Mouse (Mus musculus): ENCODE data around the gene Rbfox2.
A peak's percentile ranks its signal among the peaks of the same experiment; 100 is the strongest.

Rbfox2 gene

DNA sequence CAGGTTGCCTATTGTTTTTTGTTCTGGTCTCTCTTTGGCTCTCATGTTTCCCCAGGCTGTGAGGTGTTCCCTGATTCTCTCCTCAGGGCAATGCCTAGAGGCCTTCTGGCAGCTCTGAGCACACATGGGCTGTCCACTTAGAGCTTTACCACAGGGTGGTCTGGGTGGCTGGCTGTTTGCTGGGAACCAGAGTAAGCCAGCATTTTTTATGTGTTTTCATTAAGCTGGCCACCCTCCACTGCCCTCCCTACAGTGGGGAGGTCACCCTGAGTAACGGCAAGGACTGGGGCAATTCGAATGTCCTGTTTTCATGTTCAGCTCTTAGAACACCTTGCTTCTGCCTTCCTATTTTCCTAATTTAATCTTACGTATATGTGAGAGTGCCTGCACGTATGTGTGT is 24.6 kb upstream of the Rbfox2 start:
- no peak for DNase-seq (ENCODE audit: low spot score in 2 of 2)

GRCm38 (mm10) chr15:77329681-77330180 is 22.9 kb upstream of the Rbfox2 start:
- DNase-seq (ENCODE audit: low spot score in 2 of 2), result no peak

DNA sequence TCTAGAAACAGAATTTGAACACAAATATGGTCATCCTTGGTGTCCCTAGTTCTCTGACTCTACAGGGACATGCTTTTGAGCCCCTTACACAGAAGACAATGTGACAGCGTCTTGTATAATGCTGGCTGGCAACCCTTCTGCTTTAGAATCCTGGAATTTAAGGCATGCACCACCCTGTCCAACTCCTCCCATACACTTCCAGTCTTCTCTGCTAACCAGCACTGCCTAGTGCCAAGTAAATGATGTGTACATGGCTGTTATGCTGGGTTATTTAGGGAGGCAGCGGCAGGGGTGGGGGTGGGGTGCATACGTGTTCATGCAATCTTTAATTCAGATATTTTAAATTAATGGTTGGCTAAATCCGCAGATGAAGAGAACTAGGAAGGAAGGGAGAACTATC is 19.6 kb upstream of the Rbfox2 start:
- no peak for DNase-seq (ENCODE audit: low spot score in 2 of 2)

DNA sequence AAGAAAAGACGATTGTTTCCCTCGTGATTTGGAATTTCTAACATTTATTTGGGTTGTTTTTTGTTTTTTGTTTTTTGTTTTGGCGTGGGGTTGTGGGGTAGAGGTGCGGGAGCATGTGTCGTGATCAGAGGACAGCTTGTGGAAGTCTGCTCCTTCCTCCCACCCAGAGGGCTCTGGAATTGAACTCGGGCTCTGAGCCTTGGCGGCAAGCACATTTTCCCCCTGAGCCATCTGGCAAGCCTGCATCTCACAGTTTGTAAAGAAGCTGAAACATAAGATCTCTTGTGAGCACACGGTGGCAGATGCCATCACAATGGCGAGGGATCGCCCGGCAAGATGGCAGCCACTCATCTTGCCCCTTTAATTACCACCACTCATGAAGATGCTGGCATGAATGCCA is 17.6 kb upstream of the Rbfox2 start:
- no peak for DNase-seq (ENCODE audit: low spot score in 2 of 2)

- no peak for DNase-seq (ENCODE audit: low spot score in 2 of 2)
Measured at GRCm38 (mm10) chr15:77323226-77323625, 16.4 kb upstream of the Rbfox2 start.

DNA sequence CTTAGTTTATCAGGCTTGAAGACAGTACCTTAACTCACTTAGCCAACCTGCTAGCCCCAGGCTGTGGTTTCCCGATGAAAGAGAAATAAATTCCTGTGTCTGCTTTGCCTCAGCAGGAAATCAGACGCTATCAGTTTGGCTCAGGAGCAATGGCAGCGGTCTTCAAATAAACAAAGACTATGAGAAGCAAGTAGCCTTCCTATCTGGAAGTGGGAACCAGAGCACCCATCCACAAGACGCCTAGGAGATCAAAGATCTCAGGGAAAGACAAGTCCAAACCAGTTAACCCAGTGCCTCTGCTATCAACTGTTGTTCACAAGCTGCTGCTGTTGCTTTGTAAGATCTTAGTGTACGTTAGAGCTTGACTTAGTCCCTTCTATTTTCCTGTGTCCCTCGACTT is 6.9 kb upstream of the Rbfox2 start:
- no peak for DNase-seq (ENCODE audit: low spot score in 2 of 2)

DNA sequence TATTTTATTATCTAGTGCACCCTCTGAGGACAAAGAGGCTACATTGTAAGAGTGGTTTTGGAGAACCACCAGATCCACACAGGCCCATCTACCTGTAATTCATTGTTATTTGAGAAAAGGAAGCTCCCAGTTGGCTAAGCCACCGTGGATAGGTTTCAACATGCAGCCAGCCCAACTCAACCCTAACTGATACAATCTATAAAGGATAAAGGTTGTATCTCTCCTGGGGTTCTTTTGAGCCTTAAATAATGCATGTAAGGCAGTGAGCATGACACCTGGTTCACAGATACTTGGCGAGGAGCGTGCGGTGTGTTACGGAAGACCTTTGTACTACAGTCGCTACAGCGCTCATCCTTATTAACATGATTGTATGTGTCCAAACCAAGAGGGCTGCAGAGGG is 6.0 kb upstream of the Rbfox2 start:
- no peak for DNase-seq (ENCODE audit: low spot score in 2 of 2)

DNA sequence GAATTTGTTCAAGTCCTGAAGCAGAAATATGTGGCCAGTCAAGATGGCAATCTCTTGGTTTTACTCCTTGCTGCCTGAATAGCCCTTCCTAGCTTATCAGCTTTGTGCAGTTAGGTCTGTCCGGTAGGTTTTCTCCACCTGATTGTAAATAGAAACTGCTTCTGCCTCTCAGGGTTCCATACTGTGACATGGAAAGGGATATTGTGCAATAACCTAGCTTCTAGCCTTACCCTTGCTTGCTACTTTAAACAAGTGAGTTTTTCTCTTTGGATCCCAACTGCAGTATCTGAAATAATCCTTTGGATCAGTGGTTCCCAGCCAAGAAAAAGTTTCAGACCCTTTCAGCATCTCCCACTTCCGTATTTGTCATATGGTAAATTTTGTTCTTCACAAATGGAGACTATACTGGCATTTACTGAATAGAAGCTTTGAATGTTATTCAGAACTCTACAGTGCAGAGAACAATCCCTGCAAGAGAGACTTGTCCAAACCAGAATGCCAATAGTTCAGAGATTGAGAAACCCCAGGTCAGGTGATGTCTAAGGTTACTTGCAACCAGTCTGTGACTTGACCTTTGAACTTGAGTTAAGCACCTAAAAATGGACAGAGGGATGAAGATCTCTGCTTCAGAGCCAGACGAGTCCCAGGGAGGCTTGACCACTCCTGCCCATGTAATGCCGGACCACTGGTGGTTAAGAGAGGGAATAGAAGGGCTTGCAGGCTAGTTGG is 1.1 kb upstream of the Rbfox2 start:
- no peak for DNase-seq (ENCODE audit: low spot score in 2 of 2)

DNA sequence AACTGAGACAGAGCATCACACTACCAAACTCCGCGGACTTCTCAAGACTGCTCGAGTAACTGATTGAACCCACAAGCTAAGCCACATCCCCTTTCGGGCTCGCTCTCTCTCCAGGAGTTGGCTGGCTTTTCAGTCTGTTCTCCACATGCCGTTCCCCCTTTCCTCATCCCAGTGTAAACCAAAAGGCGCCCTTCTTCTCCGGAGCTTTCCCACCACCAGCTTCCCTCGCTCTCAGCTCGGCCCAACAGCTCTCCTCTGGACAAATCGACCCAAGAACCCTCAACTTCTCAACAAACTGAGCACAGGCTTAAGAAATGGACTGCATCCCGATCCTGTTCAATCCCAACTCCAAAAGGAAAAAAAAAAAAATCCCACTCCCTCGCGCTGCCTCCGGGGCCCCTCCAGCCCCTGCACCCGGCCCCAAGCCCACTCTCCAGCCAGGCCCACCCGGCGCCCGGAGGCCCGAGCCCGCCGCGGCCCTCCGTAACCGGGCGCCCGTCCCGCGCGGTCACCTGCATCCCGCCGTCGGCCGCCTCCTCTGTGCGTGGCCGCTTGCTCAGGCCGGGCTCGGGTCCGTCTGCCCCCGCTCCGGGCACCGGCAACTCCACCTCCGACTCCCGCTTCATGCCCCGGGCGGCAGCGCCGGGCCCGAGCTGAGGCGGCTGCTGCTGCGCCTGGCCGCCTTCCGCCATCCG is 805 bp downstream of the Rbfox2 start:
- peak in 1 of 2 experiments; percentile 26 for DNase-seq (ENCODE audit: low spot score in 2 of 2)

- no peak for DNase-seq (ENCODE audit: low spot score in 2 of 2)
Measured at GRCm38 (mm10) chr15:77304960-77305359, 1.8 kb downstream of the Rbfox2 start.

DNA sequence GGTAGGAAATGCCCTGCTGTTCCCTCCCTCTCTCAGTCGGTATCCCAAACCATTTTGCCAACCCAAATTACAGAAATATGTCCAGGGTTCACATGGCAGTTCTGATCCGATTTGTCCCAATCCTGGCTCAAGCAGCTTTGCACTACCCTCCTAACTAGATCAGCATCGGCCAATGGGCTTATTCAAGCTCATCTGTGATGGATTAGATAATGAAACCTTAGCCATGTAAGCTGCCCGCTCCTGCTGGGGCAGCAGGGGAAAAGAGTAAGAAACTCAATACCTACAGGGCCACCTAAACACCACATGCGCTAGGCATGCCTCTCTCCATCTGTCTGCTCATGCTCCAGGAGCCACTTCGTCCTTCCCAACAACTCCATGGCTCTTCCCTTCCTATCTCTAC is 5.7 kb downstream of the Rbfox2 start:
- DNase-seq (ENCODE audit: low spot score in 2 of 2), result no peak

DNA sequence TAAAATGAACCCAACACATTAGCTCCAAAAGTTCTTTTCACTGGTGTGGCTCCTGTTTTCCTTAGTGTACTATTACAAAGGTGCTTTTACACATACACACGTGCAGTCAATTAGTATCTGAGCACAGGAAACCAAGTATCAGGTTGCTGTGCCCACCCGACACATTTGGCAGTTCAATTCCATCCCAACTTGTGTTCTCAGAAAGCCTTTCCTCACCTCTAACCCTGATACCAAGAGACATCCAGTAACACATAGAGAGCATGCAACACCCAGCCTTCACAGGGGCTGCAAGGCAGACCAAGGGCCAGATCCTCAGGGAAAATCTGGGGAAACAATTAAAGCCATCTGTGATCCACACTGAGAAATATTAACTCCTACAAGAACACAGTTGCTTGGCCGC is 8.2 kb downstream of the Rbfox2 start:
- no peak for DNase-seq (ENCODE audit: low spot score in 2 of 2)

DNA sequence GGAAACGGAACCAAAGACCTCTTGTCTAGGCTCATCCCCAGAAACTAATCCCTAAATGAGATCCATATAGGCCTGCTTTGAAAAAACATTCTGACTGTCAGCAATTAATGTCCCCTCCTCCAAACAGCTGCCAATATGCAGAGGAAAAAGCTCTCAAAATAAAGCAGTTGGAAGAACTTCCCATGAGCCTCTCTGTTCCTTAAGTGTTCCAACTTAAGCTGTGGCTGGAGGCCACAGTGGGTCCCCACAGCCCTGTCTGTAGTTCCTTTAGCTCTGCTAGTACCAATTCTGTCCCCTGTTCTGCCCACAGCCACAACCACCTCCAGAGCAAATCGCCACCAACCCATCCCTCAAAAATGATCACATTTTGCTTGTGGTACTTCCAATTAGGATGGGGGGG is 10.2 kb downstream of the Rbfox2 start:
- DNase-seq (ENCODE audit: low spot score in 2 of 2), result no peak

DNA sequence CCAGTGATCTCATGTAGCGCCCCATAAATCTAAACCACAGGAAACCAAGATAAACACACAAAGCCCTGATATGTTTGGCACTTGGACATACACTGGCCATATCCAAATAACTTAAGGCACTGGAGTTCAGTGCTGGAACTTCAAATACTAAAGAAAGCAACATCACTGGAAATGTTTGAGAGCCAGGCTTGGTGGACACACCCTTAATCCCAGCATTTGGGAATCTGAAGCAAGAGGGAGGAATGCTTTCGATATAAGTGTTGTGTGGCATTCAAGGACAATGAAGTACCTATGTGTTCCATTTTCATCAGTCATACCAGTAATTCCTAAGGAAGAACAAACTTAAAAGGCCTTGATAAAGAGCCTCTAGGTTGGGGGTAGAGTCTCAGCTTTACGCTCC is 13.3 kb downstream of the Rbfox2 start:
- DNase-seq (ENCODE audit: low spot score in 2 of 2), result no peak

- no peak for DNase-seq (ENCODE audit: low spot score in 2 of 2)
Measured at GRCm38 (mm10) chr15:77292381-77292780, 14.4 kb downstream of the Rbfox2 start.

GRCm38 (mm10) chr15:77291471-77291870 is 15.3 kb downstream of the Rbfox2 start:
- no peak for DNase-seq (ENCODE audit: low spot score in 2 of 2)

- no peak for DNase-seq (ENCODE audit: low spot score in 2 of 2)
Measured at GRCm38 (mm10) chr15:77290352-77290751, 16.5 kb downstream of the Rbfox2 start.

- no peak for DNase-seq (ENCODE audit: low spot score in 2 of 2)
Measured at GRCm38 (mm10) chr15:77280130-77280529, 26.7 kb downstream of the Rbfox2 start.

GRCm38 (mm10) chr15:77278825-77279224 is 28.0 kb downstream of the Rbfox2 start:
- DNase-seq (ENCODE audit: low spot score in 2 of 2), result no peak

DNA sequence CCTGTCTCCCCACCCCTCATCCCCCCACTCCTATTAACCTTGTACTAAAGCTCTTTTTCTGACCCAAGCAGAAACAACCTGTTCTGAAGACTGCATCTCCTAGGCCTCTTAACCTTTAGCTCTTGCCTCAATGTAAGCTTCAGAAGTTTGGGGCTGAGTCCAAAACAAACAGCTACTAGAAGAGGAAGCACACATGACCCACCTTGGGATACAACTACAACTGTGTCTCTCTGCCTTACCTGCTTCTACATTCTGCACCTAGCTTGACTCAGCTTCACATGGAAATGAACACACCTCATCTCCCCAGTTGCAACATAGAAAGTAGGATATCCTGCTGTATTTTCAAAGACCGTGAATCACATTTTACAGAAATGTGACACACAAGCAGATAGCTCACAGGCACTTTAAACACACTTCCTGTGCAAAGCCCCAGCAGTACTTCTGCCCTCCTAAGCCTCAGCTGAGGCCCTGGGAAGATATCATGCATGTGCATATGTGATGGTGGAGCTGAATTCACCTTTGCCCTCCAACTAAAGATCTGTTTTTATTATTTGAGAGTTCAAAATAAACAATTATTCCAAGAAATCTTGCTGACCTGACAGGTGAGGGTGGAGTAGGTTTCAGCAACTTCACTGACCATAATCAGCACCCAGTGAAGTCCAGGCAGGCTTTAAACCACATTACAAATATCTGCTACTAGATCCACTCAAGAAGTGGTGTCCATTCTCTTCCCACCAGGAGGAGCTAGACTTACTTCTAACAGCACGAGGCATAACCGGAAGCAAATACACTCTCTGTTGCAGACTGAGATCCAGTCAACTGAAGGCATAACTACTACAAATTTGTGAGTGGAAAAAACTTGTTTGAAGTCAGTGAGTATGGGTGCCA is 29.7 kb downstream of the Rbfox2 start:
- DNase-seq (ENCODE audit: low spot score in 2 of 2), result no peak

DNA sequence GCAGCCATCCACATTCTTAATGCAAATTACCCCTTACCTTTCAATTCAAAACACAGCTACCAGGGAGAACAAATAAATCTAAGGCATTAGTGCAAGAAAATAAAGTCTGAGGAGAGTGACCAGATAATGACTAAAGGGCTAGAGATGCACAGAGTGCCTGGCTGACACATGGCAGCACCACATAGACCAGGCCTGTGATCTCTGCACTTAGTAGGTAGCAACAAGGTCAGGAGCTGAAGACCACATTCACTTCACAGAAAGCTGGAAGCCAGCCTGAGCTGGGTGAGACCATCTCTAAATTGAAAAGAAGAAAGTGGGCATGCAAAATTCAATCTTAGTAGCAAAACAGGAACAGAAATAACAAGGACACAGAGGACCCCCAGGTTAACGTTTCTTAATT is 30.5 kb downstream of the Rbfox2 start:
- no peak for DNase-seq (ENCODE audit: low spot score in 2 of 2)

- DNase-seq (ENCODE audit: low spot score in 2 of 2), result no peak
Measured at GRCm38 (mm10) chr15:77275572-77275971, 31.2 kb downstream of the Rbfox2 start.
